Mouse (Mus musculus) kidney, adult 18-20 months (tissue): ENCODE data around the gene Mamld1.
A peak's percentile ranks its signal among the peaks of the same experiment; 100 is the strongest.

Source experiments
- DNase-seq: peaks from one replicate; pipeline ENCODE4 v3.0.0; 2021

Mamld1 gene

GRCm38 (mm10) chrX:71141390-71141789 lies 91.3 kb downstream of the Mamld1 start:
- DNase-seq = no peak

DNA sequence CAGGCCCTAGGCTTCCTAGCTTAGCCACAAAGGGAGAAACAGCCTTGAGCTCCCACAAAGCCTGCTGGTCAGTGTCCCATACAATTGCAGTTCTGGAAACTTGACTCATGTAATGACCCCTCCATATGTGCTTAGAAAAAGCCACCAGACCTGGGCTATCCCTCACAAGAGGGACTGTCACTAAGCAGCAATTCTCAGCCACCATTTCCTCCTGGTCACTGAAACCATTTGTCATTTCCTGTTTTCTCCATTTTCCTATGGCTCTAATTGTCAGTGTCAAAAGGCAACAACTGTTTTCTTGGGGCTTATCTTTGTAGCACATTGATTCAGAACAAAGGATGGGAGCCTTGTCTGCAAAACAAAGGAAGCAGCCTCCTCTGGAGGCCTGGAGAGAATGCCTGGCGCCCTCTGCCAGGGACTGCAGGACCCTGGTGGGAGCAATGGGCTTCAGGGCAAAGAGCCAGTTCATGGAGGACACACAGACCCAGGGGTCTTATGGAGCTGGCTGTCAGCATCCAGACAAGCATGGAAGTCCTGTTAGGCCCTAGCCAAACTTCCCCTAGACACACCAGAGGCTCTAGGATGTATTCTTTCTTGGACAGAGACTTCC lies 99.5 kb downstream of the Mamld1 start:
- DNase-seq = no peak

GRCm38 (mm10) chrX:71150551-71151001 lies 100.5 kb downstream of the Mamld1 start:
- DNase-seq = peak; percentile 51

- DNase-seq = no peak
Observed at GRCm38 (mm10) chrX:71181526-71181925, 131.5 kb downstream of the Mamld1 start.

DNA sequence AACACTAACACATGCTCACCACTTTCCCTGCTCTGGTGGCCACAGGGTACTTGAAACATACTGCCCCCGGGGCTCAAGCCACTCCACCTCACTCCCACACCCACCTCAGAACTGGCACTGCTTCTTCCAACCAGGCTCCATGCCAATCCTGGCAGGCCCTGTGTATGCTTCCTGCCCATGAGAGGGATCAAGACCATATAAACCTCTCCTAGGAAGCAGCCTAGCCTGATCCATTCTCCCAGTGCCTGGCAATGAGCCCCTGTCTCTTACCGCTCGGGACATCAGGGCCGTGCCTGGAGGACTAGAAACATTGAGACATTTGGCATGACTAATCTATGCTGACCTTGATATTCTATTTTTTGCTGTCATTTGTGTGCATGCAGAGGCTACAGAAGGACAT lies 133.6 kb downstream of the Mamld1 start:
- no peak for DNase-seq

- peak; percentile 13 for DNase-seq
Observed at GRCm38 (mm10) chrX:71186396-71186795, 136.3 kb downstream of the Mamld1 start.

GRCm38 (mm10) chrX:71204776-71205175 lies 154.7 kb downstream of the Mamld1 start:
- DNase-seq = no peak
